Mouse (Mus musculus): ENCODE data around the gene Rpap3.

The Rpap3 gene

GRCm38 (mm10) chr15:97731111-97731510 lies 25.5 kb upstream of the Rpap3 start, which contains the start of gene Endou:
Gene Endou, minus strand, starts transcription at chr15:97731339.
- no peak for DNase-seq (ENCODE audit: low read depth, low spot score)

GRCm38 (mm10) chr15:97730365-97730764 lies 24.7 kb upstream of the Rpap3 start:
- DNase-seq (ENCODE audit: low read depth, low spot score), result no peak

- DNase-seq (ENCODE audit: low read depth, low spot score), result no peak
These were observed 23.2 kb upstream of the Rpap3 start for GRCm38 (mm10) chr15:97728804-97729203.

GRCm38 (mm10) chr15:97728394-97728793 lies 22.8 kb upstream of the Rpap3 start:
- DNase-seq (ENCODE audit: low read depth, low spot score), result no peak

- DNase-seq (ENCODE audit: low read depth, low spot score), result no peak
These were observed 21.9 kb upstream of the Rpap3 start for GRCm38 (mm10) chr15:97727520-97727919.

- no peak for DNase-seq (ENCODE audit: low read depth, low spot score)
These were observed 21.4 kb upstream of the Rpap3 start for GRCm38 (mm10) chr15:97727048-97727447.

DNA sequence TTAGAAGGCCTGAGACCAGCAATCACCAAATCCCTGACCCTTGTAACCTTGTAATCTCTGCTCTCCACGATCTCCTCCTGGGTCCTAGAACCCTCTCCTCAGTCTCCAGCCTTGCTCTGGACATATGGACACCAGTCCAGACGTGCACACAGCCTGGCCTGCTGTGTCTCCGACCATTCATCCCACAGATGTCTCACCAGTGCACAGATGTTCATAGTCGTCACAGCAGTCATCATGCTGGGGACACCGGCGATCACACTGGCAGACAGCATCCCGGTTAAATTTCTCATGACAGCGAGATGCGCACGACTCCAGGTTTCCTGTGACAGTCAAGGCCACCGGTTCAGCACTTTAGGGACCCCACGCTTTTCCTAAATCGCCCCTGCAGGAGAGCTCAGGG lies 20.7 kb upstream of the Rpap3 start:
- no peak for DNase-seq (ENCODE audit: low read depth, low spot score)

GRCm38 (mm10) chr15:97725198-97725785 lies 19.7 kb upstream of the Rpap3 start:
- no peak for DNase-seq (ENCODE audit: low read depth, low spot score)

GRCm38 (mm10) chr15:97724346-97725197 lies 18.9 kb upstream of the Rpap3 start:
- DNase-seq (ENCODE audit: low read depth, low spot score), result no peak

- DNase-seq (ENCODE audit: low read depth, low spot score), result no peak
These were observed 18.1 kb upstream of the Rpap3 start for GRCm38 (mm10) chr15:97723536-97724345.

DNA sequence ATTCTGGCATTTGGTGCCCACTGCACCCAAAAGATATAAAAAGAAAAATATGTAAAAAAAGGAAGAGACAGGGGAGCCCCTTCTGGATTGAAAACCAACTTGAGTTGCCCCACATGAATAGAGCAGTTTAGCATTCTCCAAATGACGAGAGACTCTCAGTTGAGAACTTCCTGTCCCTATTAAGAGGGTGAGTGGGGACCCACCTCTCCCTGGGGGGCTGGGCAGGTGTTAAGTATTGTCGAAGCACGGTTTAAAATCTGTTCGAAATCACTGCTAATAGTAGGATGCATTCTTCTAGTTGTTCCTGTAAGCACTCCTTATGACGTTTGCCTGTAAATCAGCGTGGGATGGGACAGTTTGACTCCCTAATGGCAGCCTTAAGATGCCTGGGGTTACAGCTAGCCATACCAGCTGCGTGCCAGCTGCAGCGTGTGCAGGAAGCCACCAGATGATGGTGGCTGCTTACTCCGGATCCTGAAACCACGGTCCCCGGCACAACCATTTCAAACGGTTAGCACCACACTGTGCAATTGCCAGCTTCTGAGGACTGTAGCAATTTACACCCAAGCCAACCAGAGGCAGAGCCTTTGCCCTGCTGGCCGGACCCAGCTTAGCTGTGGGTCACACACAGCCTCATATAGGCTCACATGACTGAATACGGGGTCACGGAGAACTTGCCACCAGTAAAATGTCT lies 15.5 kb upstream of the Rpap3 start:
- no peak for DNase-seq (ENCODE audit: low read depth, low spot score)

DNA sequence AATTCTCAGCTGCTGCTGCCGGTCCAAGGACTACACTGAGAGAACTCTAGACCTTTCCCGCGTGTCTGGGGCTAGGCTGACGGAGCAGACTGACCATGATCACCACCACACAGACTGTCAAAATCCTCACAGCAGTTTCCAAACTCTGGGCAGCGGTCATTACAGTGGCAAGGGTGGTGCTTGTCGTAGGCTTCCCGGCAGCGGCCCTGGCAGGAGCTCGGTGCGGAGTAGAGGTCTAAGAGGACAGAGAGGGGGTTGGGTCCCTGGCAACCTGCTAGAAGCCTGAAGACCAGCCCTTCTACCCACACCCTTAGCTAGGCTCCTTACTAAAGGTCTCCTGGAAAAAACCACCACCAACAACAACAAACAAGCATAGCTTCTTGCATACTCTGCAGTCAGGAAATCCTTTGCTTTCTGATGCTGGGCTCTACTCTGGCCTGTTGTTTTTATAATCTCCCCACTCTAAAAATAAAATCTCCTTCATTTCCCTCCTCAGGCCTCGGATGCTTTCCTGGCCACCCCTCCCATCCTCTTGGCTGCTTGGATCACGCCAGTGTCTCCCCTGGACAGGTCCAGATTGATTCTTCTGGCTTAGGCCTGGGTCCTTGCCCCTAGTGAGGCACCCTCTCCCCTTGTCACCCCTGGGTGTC lies 14.5 kb upstream of the Rpap3 start:
- DNase-seq (ENCODE audit: low read depth, low spot score), result no peak

- DNase-seq (ENCODE audit: low read depth, low spot score), result no peak
These were observed 13.9 kb upstream of the Rpap3 start for GRCm38 (mm10) chr15:97719494-97719893.

DNA sequence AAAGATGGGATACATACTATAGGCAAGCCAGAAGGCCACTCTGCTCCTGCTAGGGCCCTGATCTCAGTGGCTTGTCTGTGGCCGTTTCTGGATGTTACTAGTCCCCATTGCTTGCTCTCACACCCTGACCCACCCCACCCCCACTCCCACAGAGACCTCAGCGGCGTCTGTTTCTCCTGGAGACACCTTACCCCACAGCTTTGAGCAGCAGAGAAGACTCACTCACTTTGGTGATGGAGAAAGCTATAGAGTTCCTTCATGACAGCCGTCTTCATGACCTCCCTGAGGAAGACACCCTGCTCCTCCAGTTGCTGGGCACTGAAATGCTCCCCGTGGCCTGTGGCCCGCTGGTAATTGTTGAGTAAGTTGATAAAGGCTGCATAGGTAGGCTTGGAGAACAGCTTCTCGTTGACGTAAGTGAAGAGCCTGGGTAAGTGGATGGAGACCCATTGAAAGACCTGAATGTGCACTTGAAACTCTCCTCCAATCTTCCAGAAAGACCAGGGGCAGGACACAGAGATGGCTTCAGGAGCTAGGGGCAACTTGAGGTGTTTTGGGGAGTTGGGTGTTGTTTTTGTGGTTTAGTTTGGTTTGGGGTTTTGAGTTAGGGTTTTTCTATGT lies 13.0 kb upstream of the Rpap3 start:
- no peak for DNase-seq (ENCODE audit: low read depth, low spot score)

- no peak for DNase-seq (ENCODE audit: low read depth, low spot score)
These were observed 12.4 kb upstream of the Rpap3 start for GRCm38 (mm10) chr15:97717861-97718534.

- no peak for DNase-seq (ENCODE audit: low read depth, low spot score)
These were observed 11.2 kb upstream of the Rpap3 start for GRCm38 (mm10) chr15:97716782-97717181.

- DNase-seq (ENCODE audit: low read depth, low spot score), result no peak
These were observed 10.1 kb upstream of the Rpap3 start for GRCm38 (mm10) chr15:97715734-97716133.

- no peak for DNase-seq (ENCODE audit: low read depth, low spot score)
These were observed 9.5 kb upstream of the Rpap3 start for GRCm38 (mm10) chr15:97715083-97715482.

DNA sequence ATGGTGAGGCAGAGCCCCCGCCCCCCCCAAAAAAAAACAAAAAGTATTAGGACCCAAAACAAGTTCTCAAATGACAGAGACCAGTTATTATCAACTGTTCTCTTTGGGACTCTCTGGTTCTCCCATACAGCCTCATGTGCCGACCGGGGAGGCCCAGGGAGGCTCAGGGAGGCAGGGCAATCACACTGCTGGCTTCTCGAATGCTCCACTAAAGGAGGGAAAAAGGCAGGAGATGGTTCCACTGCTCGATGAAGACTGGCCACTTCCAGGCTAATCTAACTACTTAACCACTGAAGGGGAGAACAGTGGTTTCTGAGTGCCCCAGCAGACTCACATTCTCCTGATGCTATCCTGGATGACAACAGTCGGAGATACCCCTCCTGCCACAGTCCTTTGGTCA lies 6.9 kb upstream of the Rpap3 start:
- DNase-seq (ENCODE audit: low read depth, low spot score), result no peak

DNA sequence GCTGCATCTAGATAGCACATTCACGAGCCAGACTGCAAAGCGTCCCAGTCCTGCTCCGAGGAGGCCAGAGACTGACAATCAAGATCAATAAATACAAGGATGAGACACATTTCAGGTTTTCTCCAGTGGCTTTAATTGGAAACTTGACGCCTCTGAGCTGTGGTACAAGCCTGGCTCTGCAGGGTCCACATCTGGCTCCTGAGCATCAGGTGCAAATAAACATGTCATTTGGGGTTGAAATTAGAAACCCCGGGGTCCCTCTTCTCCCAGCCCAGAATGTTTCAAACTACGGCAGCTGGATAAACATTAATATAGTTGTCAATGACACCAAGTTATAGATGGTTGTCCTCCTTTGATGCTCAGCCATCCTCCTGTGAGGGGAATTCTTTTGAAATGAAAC lies 5.3 kb upstream of the Rpap3 start:
- no peak for DNase-seq (ENCODE audit: low read depth, low spot score)
